Mouse (Mus musculus): ENCODE measurements around the gene Msh6.
"Not testable (repeated sequence)": the region's sequence is repeated elsewhere in the genome, so short reads cannot be mapped to it uniquely, and the experiment has no call there.

DNA sequence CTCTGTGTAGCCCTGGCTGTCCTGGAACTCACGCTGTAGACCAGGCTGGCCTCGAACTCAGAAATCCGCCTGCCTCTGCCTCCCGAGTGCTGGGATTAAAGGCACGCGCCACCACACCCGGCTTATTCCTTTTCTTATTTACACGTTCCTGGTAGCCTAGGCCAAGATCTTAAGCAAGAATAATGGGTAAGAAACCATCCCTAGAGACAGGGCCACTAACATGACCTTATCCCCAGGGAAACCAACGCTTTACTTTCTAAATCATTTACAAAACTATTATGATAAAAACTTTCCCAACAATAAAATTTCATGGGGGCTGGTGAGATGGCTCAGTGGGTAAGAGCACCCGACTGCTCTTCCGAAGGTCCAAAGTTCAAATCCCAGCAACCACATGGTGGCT lies 15.5 kb upstream of the Msh6 start:
- not testable (repeated sequence) for TF ChIP-seq CTCF (IDR thresholded peaks at IDR 0.05; ENCODE audit: low read depth); EP300 (optimal IDR thresholded peaks at IDR 0.05)
